Mouse (Mus musculus): ENCODE data around the gene Sdhb.

- TF ChIP-seq CTCF (IDR thresholded peaks at IDR 0.05; ENCODE audit: low read depth, low read length) (no peak), EP300 (IDR thresholded peaks at IDR 0.05; ENCODE audit: insufficient read depth, low read depth, low read length) (no peak), POLR2A (IDR thresholded peaks at IDR 0.05; ENCODE audit: insufficient read depth, low read length) (no peak)
Measured at GRCm38 (mm10) chr4:140949616-140950015, 11.4 kb upstream of the Sdhb start.
